Comparison of ENCODE assay signal across 8 mouse cellular contexts in genomic region chr14:25718471-25718870, GRCm38 (mm10). TPM values are rescaled to one million over a fixed set of nuclear protein-coding genes. Genes with fewer than 3 reads are reported as not detected.
DNase-seq lines count a peak whose midpoint lies in the region; ATAC-seq lines count a peak whose summit lies in the region.

No protein-coding gene starts in this region.

- peak; percentile 61 for DNase-seq in gastrocnemius, adult 18-20 months (ENCODE audit: low spot score)
- no peak for DNase-seq in gastrocnemius, adult 8-10 months (ENCODE audit: low spot score in 2 of 2)
- DNase-seq in c-Kit-positive CD71-positive TER-119-positive erythroid progenitor cells, embryonic 14.5 days (ENCODE audit: low spot score) = no peak
- no peak for DNase-seq in cerebellum, adult 9-10 months
- no peak for DNase-seq in right cerebral cortex, adult 2 months (ENCODE audit: low spot score in 2 of 2)

- H3K27ac ChIP-seq in heart, embryonic 16.5 days (ENCODE audit: low read length) = peak overlapping the region; percentile 33
- H3K27ac ChIP-seq in lung, embryonic 16.5 days (ENCODE audit: low read length) = peak overlapping the region; percentile 74

- no peak overlapping the region for H3K4me3 ChIP-seq in heart, embryonic 16.5 days (ENCODE audit: low read length)
- H3K4me3 ChIP-seq in lung, embryonic 16.5 days (ENCODE audit: low read length) = no peak overlapping the region

- H3K9me3 ChIP-seq in heart, embryonic 16.5 days (replicated peaks; ENCODE audit: control insufficient read depth, low read length) = no peaks in the 10 kb centered on the region
- H3K9me3 ChIP-seq in lung, embryonic 16.5 days (ENCODE audit: control insufficient read depth, low read length) = no peaks in the 10 kb centered on the region

- H3K4me1 ChIP-seq in heart, embryonic 16.5 days (ENCODE audit: control insufficient read depth, insufficient read depth, low read length) = peaks cover 17% of the 10 kb centered on the region
- H3K4me1 ChIP-seq in lung, embryonic 16.5 days (replicated peaks; ENCODE audit: control insufficient read depth, insufficient read depth, low read length) = peaks cover 21% of the 10 kb centered on the region

- H3K27me3 ChIP-seq in heart, embryonic 16.5 days (ENCODE audit: control insufficient read depth, insufficient read depth, low read length) = no peaks in the 10 kb centered on the region
- H3K27me3 ChIP-seq in lung, embryonic 16.5 days (ENCODE audit: control insufficient read depth, insufficient read depth, low read depth, low read length) = no peaks in the 10 kb centered on the region

- 0% methylated on average over 2 of the region's 2 CpGs for WGBS in heart, embryonic 16.5 days
- 3% methylated on average over 2 of the region's 2 CpGs for WGBS in lung, embryonic 16.5 days

- H3K36me3 ChIP-seq in heart, embryonic 16.5 days (ENCODE audit: control insufficient read depth, insufficient read depth) = peaks cover 28% of the 10 kb centered on the region
- no peaks in the 10 kb centered on the region for H3K36me3 ChIP-seq in lung, embryonic 16.5 days (ENCODE audit: control insufficient read depth, insufficient read depth, low read length)

- no peak overlapping the region for H3K4me2 ChIP-seq in heart, embryonic 16.5 days (ENCODE audit: low read depth, low read length)
- no peak overlapping the region for H3K4me2 ChIP-seq in lung, embryonic 16.5 days (ENCODE audit: low read depth, low read length)

- ATAC-seq in common myeloid progenitor, adult 5-6 weeks (replicated peaks; ENCODE audit: low read depth, poor library complexity, severe bottlenecking) = peak; percentile 27; the same call in 1 of the 2 replicates
- ATAC-seq in heart, embryonic 16.5 days (replicated peaks; ENCODE audit: extremely low read depth, insufficient read depth, low FRiP score) = peak; percentile 64
- peak; percentile 91 for ATAC-seq in lung, embryonic 16.5 days (ENCODE audit: low read depth)

- H3K9ac ChIP-seq in heart, embryonic 16.5 days (ENCODE audit: low read length) = no peak overlapping the region
- no peak overlapping the region for H3K9ac ChIP-seq in lung, embryonic 16.5 days (ENCODE audit: low read length)

RNA-seq across cellular contexts. Expression of gene Ppif, which starts 24.5 kb away (rescaled TPM):
- total RNA-seq in gastrocnemius, adult 18-20 months (2021) = 10 to 100 TPM; 27.3 to 33.8 TPM
- total RNA-seq in gastrocnemius, adult 8-10 months (2022) = 10 to 100 TPM; 22.9 to 29.3 (median 28.8) TPM
- 44.9 and 49.5 TPM in 2 replicates for total RNA-seq in common myeloid progenitor, adult 5-6 weeks (2017)
- polyA plus RNA-seq in heart, embryonic 16.5 days (2015; fragmentation: Nextera tagmentation; extraction: Ambion mirVana) = 118 and 121 TPM in 2 replicates
- 25.6 and 29.9 TPM in 2 replicates for polyA plus RNA-seq in lung, embryonic 16.5 days (2015; fragmentation: Nextera tagmentation; extraction: Ambion mirVana)

RNA-seq across cellular contexts. Expression of gene Zcchc24, which starts 50.4 kb away (rescaled TPM):
- 10 to 100 TPM; 53.7 to 60.4 TPM for total RNA-seq in gastrocnemius, adult 18-20 months (2021)
- 10 to 100 TPM; 54.4 to 82.7 (median 64.0) TPM for total RNA-seq in gastrocnemius, adult 8-10 months (2022)
- 1.8 and 3.7 TPM in 2 replicates for total RNA-seq in common myeloid progenitor, adult 5-6 weeks (2017)
- polyA plus RNA-seq in heart, embryonic 16.5 days (2015; fragmentation: Nextera tagmentation; extraction: Ambion mirVana) = 19.5 and 25.5 TPM in 2 replicates
- 12.8 and 14.6 TPM in 2 replicates for polyA plus RNA-seq in lung, embryonic 16.5 days (2015; fragmentation: Nextera tagmentation; extraction: Ambion mirVana)

Comparison
In these comparisons a context has a peak if more than half of its experiments do, and no peak if none do; other contexts are left out.
1. ATAC-seq: peak in every context shown above with its lines; median percentile 91 in lung, embryonic 16.5 days; 64 in heart, embryonic 16.5 days; 27 in common myeloid progenitor, adult 5-6 weeks.
2. RNA of gene Zcchc24, which starts 50.4 kb away (total RNA-seq): 54.4 to 82.7 TPM in gastrocnemius, adult 8-10 months and 53.7 to 60.4 TPM in gastrocnemius, adult 18-20 months; 1.8 to 3.7 TPM in common myeloid progenitor, adult 5-6 weeks; every median in the first group is over 10 times any median in the second.